Mouse (Mus musculus): ENCODE results near the gene Olfr1126.
"Not testable (repeated sequence)": the region's sequence is repeated elsewhere in the genome, so short reads cannot be mapped to it uniquely, and the experiment has no call there.

The Olfr1126 gene

DNA sequence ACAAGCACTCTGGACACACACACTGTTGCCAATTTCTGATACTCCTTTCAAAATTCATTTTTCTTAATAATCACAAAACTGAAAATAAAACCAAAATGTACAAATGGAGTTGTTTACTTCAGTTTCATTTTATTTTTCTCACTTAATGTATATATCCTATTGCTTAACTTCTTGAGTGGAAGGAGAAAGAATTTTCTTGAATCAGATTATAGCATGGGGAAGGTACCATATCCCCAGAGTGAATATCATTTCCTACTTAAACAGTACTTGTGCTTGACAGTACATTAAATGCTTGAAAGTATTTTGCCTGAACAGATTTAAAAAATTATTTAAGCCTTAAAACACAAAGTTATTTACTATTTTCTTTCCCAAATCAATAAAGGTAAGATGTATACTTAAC is at the start of gene Olfr1126:
Olfr1126 (plus strand) TSS at position 301 of the 400 bp plus-strand sequence.
- DNase-seq (ENCODE audit: low spot score in 2 of 2) = no peak

DNA sequence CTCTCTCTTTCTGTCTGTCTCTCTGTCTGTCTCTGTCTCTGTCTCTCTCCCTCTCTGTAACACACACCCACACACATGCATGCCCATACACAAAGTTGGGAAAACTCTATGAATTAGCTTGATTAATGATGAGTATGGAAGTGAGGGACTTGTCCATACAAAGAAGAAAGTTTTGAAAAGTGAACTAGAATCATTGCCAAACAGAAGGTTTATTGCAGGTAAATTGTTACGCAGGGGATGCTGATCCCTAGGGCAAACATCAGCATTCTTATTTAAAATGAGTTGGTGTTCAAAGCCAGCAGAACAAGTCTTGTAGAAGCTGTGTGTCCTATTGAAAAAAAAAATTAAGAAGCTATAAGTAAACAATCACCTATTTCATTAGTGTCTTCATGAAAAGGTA is 37.4 kb upstream of the Olfr1126 start, which contains the start of gene Olfr1123:
Olfr1123 (plus strand) TSS at position 301 of the 400 bp plus-strand sequence.
- no peak for DNase-seq (ENCODE audit: low spot score in 2 of 2)

DNA sequence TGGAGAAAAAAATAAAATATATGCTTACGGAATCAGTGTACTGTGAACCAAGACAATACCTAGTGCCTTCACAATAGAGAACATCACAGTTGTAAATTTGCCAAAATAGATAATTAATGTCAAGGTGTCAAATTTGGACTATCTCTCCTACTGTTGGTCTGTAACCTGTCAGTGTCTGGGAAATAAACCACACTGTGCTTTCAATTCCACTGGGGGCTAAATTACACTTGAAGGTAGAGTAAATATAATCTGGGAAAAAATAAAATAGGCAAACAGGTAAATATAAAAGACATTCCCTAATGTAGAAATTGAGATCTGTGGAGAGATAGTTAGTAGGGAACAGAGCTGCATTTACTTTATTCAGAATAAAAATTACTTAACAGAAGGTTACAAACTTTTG is 23.8 kb upstream of the Olfr1126 start, which contains the start of gene Olfr1124:
Olfr1124 (plus strand) TSS at position 301 of the 400 bp plus-strand sequence.
- no peak for DNase-seq (ENCODE audit: low spot score in 2 of 2)

DNA sequence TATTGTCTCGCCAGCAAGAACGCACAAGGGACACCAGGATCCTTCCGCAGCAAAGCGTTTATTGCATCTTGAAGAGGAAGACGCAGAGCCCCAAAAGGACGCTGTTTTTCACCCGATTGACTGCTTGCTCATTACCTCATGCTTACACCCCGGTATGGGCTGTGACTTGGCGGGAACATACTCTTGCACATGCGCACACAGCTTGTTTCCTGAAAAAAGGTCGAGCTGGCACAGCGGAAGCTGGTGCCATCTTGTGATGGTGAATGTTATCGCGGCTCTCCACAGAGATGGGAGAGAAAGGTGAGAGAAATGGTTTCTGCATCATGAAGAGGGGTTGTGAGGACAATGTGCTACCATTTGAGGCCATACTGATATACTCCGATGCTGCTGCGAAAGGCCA is 16.0 kb upstream of the Olfr1126 start:
- DNase-seq (ENCODE audit: low spot score in 2 of 2) = no peak

DNA sequence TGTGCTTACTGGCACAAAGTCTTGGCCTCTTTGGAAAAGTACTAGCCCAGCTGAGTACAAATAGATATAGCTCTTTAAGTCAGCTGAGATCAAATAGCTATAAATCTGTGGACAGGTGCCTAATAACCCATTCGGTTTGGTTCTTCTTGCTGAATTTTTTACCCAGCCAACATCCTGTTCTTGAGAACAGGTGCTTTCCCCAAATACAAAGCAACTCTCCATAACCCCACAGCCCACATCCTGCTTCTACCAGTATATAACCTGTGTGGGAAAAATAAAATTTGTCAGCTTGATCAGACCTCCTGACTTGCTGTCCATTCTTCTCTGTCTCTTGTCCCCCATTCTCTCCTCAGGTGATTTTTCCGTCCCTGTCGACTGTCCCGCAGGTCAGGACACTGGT is 8.0 kb downstream of the Olfr1126 start:
- no peak for DNase-seq (ENCODE audit: low spot score in 2 of 2)

DNA sequence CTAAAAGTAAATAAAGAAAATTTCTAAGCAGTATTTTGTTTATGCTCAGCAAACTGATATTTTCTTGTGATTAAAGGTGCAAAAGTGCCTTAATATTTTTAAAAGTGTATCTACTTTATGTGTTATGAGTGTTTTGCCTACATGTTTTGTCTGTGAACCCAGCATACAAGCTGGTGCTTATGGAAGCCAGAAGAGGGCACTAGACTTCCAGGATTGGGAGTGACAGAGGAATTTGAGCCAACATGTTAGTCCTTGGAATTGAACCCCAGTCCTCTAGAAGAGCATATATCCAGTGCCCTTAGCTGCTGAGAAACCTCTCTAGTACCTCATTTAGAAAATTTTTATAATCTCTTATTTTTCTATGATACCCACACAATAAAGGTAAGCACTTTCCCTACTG is 26.4 kb downstream of the Olfr1126 start:
- DNase-seq (ENCODE audit: low spot score in 2 of 2) = no peak

DNA sequence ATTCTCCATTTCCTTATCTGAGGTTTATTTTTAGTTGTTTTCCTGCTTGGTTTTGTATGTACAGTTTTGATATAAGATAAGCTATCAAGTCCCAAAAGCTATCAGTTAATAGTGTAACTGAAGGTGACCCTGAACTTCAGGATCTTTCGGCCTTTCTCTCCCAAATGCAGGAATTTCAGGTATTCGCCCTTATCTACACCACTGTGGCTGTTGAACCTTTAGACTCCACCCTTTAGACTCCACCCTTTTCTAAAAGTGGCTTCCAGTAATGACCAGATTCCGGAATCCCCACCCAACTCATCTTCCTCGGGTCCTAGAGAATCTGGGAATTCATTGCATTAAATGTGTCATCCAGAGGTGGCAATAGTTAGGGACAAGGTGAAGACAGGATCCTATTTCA is 27.4 kb downstream of the Olfr1126 start:
- no peak for DNase-seq (ENCODE audit: low spot score in 2 of 2)

DNA sequence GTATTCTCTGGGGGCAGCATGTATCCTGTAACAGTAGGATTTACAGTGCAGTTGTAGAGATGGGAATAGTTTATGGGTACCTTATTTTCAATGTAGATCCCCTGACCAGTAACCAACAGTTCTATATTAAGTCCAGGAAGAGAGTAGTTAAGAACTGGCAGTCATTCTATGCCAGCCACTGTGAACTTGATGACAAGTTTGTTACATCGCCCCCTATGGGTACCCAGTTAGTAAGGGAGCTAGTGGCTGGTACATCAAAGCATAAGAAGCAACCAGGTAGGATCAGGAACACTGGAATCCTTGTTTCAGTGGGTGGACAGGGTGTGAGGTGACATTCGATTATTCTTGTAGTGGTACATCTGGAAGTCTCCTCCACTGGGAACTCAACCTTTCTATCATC is 28.5 kb downstream of the Olfr1126 start:
- DNase-seq (ENCODE audit: low spot score in 2 of 2) = no peak

DNA sequence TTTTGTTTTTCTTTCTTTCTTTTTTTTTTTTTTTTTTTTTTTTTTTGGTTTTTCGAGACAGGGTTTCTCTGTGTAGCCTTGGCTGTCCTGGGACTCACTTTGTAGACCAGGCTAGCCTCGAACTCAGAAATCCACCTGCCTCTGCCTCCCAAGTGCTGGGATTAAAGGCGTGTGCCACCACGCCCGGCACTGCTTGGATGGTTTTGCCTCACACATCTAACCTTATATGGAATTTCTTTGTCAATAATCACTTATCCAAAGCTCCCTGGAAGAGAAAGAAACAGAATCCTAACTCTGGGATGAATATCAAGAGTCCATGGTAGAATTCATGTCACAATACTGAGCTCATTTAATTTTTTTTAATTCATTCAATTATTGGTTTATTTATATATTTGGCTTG is 43.2 kb downstream of the Olfr1126 start, which contains the start of gene Pramel7:
Pramel7 (minus strand) TSS at position 101 of the 400 bp plus-strand sequence.
- DNase-seq (ENCODE audit: low spot score in 2 of 2) = not testable (repeated sequence)

DNA sequence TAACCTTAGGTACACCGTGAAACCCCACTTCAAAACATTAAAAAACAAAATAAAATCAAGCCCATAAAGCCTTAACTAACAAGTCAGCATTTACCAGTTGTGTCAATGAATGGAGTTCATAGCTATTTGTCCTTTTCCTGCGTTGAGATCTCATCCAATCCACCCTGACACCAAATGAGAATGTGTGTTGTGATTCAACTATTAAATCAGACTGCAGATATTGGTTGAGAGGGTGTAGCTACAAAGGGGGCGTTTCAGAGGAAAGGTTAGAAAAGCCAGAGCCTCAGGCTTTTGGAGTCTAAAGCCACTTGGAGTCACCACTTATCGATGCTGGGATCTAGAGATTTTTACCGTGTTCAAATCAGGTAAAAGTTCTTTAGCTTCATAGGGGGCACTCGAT is 52.5 kb downstream of the Olfr1126 start, which contains the start of gene Pramel6:
Pramel6 (plus strand) TSS at position 301 of the 400 bp plus-strand sequence.
- DNase-seq (ENCODE audit: low spot score in 2 of 2) = no peak
